ENCODE assay signal across 8 mouse cellular contexts in genomic region chr14:34661621-34662477, GRCm38 (mm10). TPM values are rescaled to one million over a fixed set of nuclear protein-coding genes. Genes with fewer than 3 reads are reported as not detected.
DNase-seq lines count a peak whose midpoint lies in the region; ATAC-seq lines count a peak whose summit lies in the region.

No protein-coding gene starts in this region.

- H3K4me3 ChIP-seq in intestine, embryonic 14.5 days (ENCODE audit: low read depth, low read length), result peak overlapping the region; percentile 44
- peak overlapping the region; percentile 72 for H3K4me3 ChIP-seq in liver, embryonic 16.5 days (ENCODE audit: low read depth, low read length)
- peak overlapping the region; percentile 39 for H3K4me3 ChIP-seq in neural tube, embryonic 12.5 days

- H3K9me3 ChIP-seq in intestine, embryonic 14.5 days (ENCODE audit: control insufficient read depth, low read length), result no peaks in the 10 kb centered on the region
- H3K9me3 ChIP-seq in liver, embryonic 16.5 days (replicated peaks; ENCODE audit: control insufficient read depth, low read length), result no peaks in the 10 kb centered on the region
- no peaks in the 10 kb centered on the region for H3K9me3 ChIP-seq in neural tube, embryonic 12.5 days

- H3K4me1 ChIP-seq in intestine, embryonic 14.5 days (replicated peaks; ENCODE audit: control insufficient read depth, insufficient read depth, low read length), result peaks cover 6% of the 10 kb centered on the region; the same call in 1 of the 2 replicates
- peaks cover 40% of the 10 kb centered on the region for H3K4me1 ChIP-seq in liver, embryonic 16.5 days (ENCODE audit: control insufficient read depth, low read depth, low read length)
- peaks cover 15% of the 10 kb centered on the region for H3K4me1 ChIP-seq in neural tube, embryonic 12.5 days

- DNase-seq in urinary bladder, postnatal 14 days (ENCODE audit: low spot score), result peak; percentile 47
- DNase-seq in urinary bladder, postnatal 25 days (ENCODE audit: low spot score), result no peak
- DNase-seq in gastrocnemius, postnatal 25 days, result peak; percentile 49
- DNase-seq in intestine, embryonic 14.5 days (ENCODE audit: low spot score), result peak; percentile 78
- DNase-seq in thymus, postnatal 25 days, result peak; percentile 84

- peak; percentile 55 for ATAC-seq in common myeloid progenitor, adult 5-6 weeks (replicated peaks; ENCODE audit: low read depth, poor library complexity, severe bottlenecking)
- peak; percentile 65; the same call in 1 of the 2 replicates for ATAC-seq in intestine, embryonic 14.5 days (replicated peaks; ENCODE audit: low FRiP score, low TSS enrichment, low read depth)
- ATAC-seq in liver, embryonic 16.5 days (ENCODE audit: low read depth), result peak; percentile 85
- ATAC-seq in neural tube, embryonic 12.5 days (ENCODE audit: low FRiP score, low read depth), result peak; percentile 58; the same call in 1 of the 2 replicates

- H3K27me3 ChIP-seq in intestine, embryonic 14.5 days (replicated peaks; ENCODE audit: control insufficient read depth, insufficient read depth, low read length), result peaks cover 27% of the 10 kb centered on the region
- H3K27me3 ChIP-seq in liver, embryonic 16.5 days (ENCODE audit: control insufficient read depth, insufficient read depth, low read depth, low read length), result no peaks in the 10 kb centered on the region
- peaks cover 38% of the 10 kb centered on the region for H3K27me3 ChIP-seq in neural tube, embryonic 12.5 days (replicated peaks)

- H3K9ac ChIP-seq in intestine, embryonic 14.5 days (ENCODE audit: low read length), result peak overlapping the region; percentile 42; the same call in 1 of the 2 replicates
- H3K9ac ChIP-seq in liver, embryonic 16.5 days (ENCODE audit: low read depth, low read length), result peak overlapping the region; percentile 86
- peak overlapping the region; percentile 51 for H3K9ac ChIP-seq in neural tube, embryonic 12.5 days

- under 1% methylated on average over 39 of the region's 39 CpGs for WGBS in intestine, embryonic 14.5 days
- WGBS in liver, embryonic 16.5 days (ENCODE audit: insufficient replicate concordance), result under 1% methylated on average over 39 of the region's 39 CpGs
- WGBS in neural tube, embryonic 12.5 days, result 1% methylated on average over 39 of the region's 39 CpGs

- peak overlapping the region; percentile 88 for H3K4me2 ChIP-seq in intestine, embryonic 14.5 days (ENCODE audit: low read length)
- H3K4me2 ChIP-seq in liver, embryonic 16.5 days (ENCODE audit: low read depth, low read length), result peak overlapping the region; percentile 96
- H3K4me2 ChIP-seq in neural tube, embryonic 12.5 days (replicated peaks), result peak overlapping the region; percentile 77

- no peaks in the 10 kb centered on the region for H3K36me3 ChIP-seq in intestine, embryonic 14.5 days (ENCODE audit: control insufficient read depth, insufficient read depth, low read length)
- H3K36me3 ChIP-seq in liver, embryonic 16.5 days (ENCODE audit: control insufficient read depth, insufficient read depth), result no peaks in the 10 kb centered on the region
- H3K36me3 ChIP-seq in neural tube, embryonic 12.5 days, result no peaks in the 10 kb centered on the region

- no peak overlapping the region for H3K27ac ChIP-seq in intestine, embryonic 14.5 days (ENCODE audit: low read depth)
- peak overlapping the region; percentile 100 for H3K27ac ChIP-seq in liver, embryonic 16.5 days (ENCODE audit: low read length)
- no peak overlapping the region for H3K27ac ChIP-seq in neural tube, embryonic 12.5 days

RNA-seq across cellular contexts. Expression of gene Wapl, which starts 11.9 kb away (rescaled TPM):
- 138 and 179 TPM in 2 replicates for total RNA-seq in common myeloid progenitor, adult 5-6 weeks (2017)
- 10 to 100 TPM; 31.4 to 32.3 TPM for total RNA-seq in gastrocnemius, postnatal 25 days (2021)
- polyA plus RNA-seq in intestine, embryonic 14.5 days (2014; fragmentation: Nextera tagmentation; extraction: Ambion mirVana), result 29.4 and 29.7 TPM in 2 replicates
- polyA plus RNA-seq in liver, embryonic 16.5 days (2015; fragmentation: Nextera tagmentation; extraction: Ambion mirVana), result 18.0 and 20.1 TPM in 2 replicates
- 30.3 and 30.5 TPM in 2 replicates for polyA plus RNA-seq in neural tube, embryonic 12.5 days (2016; fragmentation: Nextera tagmentation; extraction: Ambion mirVana)
